Mouse (Mus musculus) right cerebral cortex, postnatal 36 days (tissue): ENCODE data around the gene Fam43a.
A peak's percentile ranks its signal among the peaks of the same experiment; 100 is the strongest.

Experiments
- DNase-seq, 2 experiments: peaks; one replicate each; pipeline ENCODE4 v3.0.0; 2022; ENCODE audit warnings: low spot score in 2 of 2, mixed read lengths in 1 of 2

The Fam43a gene

GRCm38 (mm10) chr16:30595835-30596557 is 3.5 kb upstream of the Fam43a start:
- DNase-seq = no peak

DNA sequence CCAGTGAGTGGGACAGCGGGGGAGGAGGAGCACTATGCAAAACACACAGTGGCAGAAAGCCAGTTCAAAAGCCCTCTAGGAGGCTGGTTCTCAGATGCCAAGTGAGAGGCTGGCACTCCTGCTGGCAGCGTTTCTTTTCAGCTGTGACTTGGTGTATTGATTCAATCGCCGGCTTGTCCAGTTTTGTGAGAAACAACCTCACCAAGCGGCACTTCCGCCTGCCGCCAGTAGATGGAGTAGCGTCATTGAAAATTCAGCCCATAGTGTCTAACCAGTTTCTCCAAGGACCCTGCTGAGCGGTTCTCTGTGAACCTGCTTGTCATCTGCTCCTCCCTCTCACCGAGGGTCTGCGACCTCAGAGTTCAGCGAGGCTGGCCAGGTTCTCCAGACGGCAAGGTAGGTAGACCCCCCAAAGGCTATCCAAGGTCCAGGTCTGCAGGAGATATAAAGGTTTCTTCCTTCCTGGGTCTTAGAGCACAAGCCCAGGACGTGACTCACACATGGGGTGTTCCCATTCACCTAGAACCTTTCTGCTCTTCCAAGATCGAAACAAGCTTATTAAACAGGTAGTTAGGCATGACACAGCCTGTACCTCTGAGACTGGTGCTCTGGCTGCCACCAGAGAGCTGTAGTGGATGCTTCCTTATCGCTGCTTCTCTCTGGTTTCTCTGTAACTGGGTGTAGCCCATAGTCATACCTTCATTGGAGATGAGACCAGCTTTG is 2.4 kb upstream of the Fam43a start:
- DNase-seq = peak; percentile 88

DNA sequence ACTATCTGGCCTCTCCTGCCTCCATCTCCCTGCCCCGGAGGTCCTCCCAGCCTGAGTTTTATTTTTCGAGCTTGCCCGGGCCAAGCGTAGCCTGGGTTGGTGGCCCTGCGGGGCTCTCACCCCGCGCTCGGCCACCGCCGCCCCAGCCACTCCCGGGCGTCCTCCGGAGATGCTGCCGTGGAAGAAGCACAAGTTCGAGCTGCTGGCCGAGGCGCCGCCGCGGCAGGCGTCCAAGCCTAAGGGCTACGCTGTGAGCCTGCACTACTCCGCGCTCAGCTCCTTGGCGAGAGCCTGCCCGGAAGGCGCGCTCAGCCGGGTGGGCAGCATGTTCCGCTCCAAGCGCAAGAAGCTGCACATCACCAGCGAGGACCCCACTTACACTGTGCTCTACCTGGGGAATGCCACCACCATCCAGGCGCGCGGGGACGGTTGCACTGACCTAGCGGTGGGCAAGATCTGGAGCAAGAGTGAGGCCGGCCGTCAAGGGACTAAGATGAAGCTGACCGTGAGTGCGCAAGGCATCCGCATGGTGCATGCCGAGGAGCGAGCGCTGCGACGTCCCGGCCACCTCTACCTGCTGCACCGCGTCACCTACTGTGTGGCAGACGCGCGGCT is 1.0 kb downstream of the Fam43a start:
- peak in 1 of 2 experiments; percentile 49 for DNase-seq

DNA sequence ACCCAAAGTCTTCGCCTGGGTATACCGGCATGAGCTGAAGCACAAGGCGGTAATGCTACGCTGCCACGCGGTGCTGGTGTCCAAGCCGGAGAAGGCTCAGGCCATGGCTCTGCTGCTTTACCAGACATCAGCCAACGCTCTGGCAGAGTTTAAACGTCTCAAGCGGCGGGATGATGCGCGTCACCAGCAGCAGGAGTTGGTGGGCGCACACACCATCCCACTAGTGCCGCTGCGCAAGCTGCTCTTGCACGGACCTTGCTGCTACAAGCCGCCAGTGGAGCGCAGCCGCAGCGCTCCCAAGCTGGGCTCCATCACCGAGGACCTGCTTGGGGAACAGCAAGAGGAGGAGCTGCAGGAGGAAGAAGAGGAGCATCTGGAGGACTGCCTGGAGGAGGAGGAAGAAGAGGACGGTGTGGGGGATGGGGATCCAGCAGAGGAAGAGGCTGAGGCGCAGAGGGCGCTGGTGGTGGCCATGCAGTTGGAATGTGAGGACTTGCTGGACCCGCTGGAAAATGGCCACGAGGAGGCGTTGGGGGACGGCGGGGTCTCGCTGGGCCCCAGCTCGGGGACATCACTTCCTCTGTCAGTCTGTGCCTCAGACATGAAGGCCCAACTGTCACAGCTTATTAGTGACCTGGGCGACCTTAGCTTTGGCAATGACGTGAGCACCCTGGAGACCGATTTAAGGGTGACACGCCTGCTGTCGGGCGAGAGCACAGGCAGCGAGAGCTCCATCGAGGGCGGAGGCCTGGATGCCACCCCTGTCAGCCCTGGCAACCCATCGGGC is 1.7 kb downstream of the Fam43a start:
- DNase-seq = peak; percentile 58 to 62

DNA sequence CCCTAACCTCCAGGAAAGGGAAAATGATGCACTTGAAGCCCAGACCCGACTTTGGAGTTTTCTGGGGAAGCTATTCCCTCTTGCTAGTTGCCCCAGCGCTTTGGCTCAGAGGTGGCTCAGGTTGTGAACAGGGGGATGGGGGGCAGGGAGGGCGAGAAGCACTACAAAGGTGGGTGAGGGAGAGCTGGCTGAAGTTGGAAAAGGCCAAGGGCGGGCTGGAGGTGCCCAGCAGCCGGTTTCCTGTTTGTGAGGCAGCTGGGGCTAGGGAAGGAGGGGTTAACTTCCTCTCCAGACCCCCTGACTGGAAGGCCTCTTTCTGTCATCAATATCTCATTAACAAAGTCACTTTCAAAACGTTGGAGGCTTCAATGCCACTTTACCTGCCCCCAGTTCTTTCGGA is 2.4 kb downstream of the Fam43a start:
- DNase-seq = no peak

DNA sequence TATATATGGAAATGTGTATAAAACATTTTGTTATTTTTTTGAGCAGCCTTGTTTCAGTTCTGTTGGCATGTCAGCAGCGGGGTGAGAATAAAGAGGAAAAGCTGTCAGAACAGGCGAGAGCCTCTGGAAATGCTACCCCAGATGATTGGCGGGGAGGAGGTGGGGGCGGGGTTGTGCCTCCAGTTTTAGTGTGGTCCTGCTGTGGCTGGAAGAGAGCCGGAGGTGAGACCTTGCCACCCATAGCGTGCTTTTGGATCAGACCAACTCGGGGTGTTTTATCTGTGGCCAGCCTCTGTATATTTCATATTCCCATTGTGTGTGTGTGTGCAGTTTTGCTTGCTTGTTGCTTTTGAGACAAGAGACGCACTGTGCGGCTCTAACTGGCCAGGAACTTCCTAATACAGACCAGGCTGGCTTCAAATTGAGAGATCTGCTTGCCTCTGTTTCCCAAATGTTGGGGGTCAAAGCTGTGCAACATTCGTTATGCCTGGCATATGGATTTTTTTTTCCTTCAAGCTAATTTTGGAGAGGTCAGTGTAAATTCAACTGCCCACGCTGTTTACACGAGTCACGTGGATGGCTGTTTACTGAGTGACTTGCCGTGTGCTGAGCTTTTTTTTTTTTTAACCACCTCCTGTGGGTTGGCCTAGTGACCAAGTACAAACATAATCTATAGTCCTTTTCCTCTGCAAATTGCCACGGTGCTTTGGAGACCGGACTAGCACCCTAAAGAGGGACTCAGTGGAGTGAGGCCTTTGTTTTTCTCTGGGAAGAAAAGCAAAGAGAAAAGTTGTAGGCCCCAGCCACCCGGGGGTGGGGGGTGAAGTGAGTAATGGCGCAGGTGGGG is 3.4 kb downstream of the Fam43a start:
- DNase-seq = no peak

GRCm38 (mm10) chr16:30603531-30603842 is 4.0 kb downstream of the Fam43a start:
- DNase-seq = no peak

DNA sequence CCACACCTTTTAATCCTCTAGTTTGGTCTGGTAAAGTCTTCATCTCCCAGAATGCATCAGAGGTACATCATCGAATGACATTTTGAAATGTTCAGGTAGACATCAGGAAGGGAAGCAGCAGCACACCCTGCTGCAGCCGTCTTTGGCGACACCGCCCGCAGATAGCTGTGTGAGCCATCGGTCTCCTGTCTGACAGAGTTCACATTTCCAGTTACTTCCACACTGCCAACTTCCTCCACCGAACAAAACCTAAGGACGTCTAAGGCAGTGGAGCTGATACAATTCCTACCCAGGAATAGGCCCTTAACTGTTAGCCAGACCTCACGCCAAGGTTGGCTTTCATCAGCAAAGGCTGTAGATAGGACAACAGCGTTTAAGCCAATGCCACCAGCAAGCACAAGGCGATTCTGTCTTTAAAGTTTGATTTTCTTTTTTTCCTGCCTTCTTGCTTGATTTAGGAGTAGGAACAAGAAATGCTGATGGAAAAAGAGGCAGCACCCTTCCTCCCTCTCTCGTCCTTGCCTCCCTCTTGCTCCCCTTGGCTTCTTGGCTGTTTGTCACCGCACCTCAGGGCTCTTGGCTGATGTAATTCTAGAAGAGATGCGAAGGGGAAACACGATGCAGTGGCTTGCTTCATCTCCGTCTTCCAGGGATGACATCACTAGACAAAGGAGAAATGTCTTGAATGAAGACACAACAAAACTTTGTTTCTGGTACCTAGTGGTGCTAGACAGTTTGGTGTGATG is 4.7 kb downstream of the Fam43a start:
- DNase-seq = no peak

DNA sequence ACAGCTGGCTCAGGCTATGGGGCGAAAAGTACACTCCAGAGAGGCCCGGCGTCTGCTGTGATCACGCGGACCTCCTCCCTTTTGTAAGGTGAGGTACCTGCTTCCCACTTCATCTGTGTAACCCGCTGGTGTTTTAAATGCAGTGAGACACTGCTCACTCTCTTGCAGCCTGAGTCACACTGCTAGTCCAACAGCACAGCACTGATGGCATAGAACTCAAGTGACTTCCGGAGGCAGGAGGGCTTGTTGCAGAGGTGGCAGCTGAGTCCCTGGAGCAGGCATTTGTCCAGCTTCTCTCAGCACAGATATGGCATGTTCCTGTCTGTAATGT is 5.2 kb downstream of the Fam43a start:
- no peak for DNase-seq

GRCm38 (mm10) chr16:30605528-30605927 is 6.0 kb downstream of the Fam43a start:
- DNase-seq = no peak

DNA sequence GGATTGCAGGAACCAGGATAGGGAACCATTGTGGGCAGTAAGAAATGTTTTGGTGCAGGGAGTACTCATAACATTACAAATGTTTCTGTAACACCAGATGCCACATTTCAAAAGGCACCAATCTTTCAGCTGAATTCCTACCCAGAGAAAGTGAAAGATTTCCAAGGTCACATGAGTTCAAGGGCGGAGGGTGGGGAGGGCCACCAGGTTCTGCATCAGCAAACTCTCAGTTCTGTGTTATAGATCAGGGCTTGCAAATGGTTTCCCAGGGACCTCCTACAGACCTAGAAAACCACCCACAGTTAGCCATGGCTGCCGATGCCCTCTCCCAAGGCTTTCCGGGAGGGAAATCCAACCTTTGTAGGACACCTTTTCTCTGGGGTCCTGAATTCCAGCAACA is 8.3 kb downstream of the Fam43a start:
- DNase-seq = no peak

GRCm38 (mm10) chr16:30611331-30611730 is 11.8 kb downstream of the Fam43a start:
- DNase-seq = no peak

DNA sequence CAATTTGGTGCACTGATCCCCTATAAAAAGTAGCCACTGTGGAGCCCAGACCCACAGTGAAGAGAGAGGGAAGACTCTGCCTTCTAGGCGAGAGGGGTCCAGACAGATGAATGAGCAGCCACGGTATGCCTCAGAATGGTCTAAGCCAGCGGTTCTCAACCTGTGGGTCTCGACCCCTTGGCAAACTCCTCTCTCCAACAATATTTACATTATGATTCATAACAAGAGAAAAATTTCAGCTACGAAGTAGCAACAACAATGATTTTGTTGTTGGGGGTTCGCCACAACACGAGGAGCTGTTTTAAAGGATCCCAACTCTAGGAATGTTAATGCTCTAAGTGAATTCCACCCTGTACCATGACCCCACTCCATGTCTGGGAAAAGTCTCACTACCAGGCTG is 13.6 kb downstream of the Fam43a start:
- DNase-seq = no peak

GRCm38 (mm10) chr16:30614122-30614521 is 14.6 kb downstream of the Fam43a start:
- DNase-seq = no peak

DNA sequence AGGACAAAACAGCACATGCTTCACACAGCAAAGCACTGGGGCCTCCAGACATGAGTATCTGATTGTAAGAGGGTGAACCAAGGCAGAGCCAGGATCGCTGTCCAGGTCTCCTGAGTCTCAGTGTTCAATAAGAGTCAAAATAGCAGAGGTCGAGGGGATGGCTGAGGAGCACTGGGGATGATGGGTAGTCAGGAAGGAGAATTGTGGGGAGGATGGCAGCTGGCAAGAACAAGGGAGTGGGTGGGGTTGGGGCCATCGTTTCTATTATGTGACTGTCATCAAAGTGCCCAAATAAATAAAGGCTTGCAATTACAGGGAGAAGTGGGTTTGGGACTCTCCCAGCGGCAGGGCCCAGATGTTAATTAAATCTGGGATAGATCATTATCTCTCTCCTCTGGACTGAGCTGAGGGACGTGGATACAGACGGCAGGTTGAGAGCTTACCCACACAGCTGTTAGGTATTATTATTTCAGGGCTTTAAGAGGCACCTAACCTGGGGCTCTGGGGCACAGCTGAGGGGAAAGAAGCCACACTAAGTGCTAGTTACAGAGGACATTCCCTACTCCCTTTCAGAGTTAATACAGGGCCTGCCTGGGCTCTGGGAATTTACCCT is 15.3 kb downstream of the Fam43a start:
- DNase-seq = no peak

- no peak for DNase-seq
Measured at GRCm38 (mm10) chr16:30616281-30616680, 16.8 kb downstream of the Fam43a start.

- no peak for DNase-seq
Measured at GRCm38 (mm10) chr16:30623645-30624044, 24.1 kb downstream of the Fam43a start.

- DNase-seq = no peak
Measured at GRCm38 (mm10) chr16:30624640-30625039, 25.1 kb downstream of the Fam43a start.

DNA sequence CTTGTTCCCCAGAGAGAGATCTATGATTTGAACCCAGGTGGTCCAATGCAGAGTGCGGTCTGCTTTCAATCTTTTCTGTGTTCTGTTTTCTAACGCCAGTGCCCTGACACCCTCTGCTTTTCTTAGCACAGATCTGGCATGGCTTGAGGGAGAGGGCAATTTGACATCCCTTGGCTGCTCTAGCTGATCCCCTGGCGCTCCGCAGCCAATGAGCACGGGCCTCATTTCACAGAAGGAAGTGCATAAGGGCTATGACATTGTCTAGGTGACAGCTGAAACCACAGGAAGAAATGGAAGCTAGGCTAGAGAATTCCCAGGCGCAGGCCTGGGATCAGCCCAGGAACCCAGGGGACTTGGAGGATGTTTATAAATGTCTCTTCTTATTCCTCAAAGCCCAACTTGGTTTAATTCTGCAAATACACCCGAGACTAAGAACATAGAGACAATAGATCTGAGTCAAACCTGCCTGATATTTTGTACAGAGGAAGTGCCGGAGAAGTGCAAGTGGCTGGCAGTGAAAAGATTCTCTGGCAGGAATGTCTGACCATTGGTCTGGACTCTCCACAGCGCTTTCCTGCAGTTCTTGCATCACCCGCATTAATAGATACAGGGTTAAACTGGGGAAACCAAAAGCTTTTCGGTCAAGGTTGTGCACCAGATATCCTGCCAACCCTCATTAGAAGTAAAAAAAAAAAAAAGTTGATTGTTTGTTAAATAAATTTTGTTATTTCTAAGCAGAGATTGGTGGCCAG is 28.2 kb downstream of the Fam43a start:
- no peak for DNase-seq

- no peak for DNase-seq
Measured at GRCm38 (mm10) chr16:30628401-30628800, 28.9 kb downstream of the Fam43a start.
